Mouse (Mus musculus) limb, embryonic 14.5 days (tissue): ENCODE results near the gene Noto. TPM values are rescaled to one million over a fixed set of nuclear protein-coding genes. Genes with fewer than 3 reads are reported as not detected.

ENCODE experiments used
- ATAC-seq: fragments of 200-750 bp; cut with Nextera tagmentation; 2 replicates; pipeline ENCODE4 v1.8.0; 2017; ENCODE audit warnings: low read depth, moderate number of reproducible peaks, moderate TSS enrichment; ENCODE audit not compliant: low FRiP score
- DNase-seq: peaks from one replicate; pipeline ENCODE4 v3.0.0-alpha.2; 2015; ENCODE audit warnings: low spot score
- H3K27ac ChIP-seq: fragments of 300-500 bp; sonication (generic); replicated peaks from 2 replicates; pipeline ENCODE4 v1.5.1; 2014; ENCODE audit warnings: low read depth, mild to moderate bottlenecking, low read length, moderate library complexity, mixed read lengths
- H3K27me3 ChIP-seq: fragments of 300-500 bp; sonication (generic); 2 replicates; pipeline ENCODE4 v1.6.1; 2014; ENCODE audit warnings: low read length, mixed read lengths; ENCODE audit not compliant: control insufficient read depth, insufficient read depth
- H3K36me3 ChIP-seq: fragments of 300-500 bp; sonication (generic); 2 replicates; pipeline ENCODE4 v1.6.1; 2014; ENCODE audit warnings: mild to moderate bottlenecking, low read length, moderate library complexity, mixed read lengths; ENCODE audit not compliant: control insufficient read depth, insufficient read depth
- H3K4me1 ChIP-seq: fragments of 300-500 bp; sonication (generic); 2 replicates; pipeline ENCODE4 v1.6.1; 2014; ENCODE audit warnings: antibody characterized with exemption, low read length, mixed read lengths; ENCODE audit not compliant: control insufficient read depth, insufficient read depth
- H3K4me2 ChIP-seq: fragments of 300-500 bp; sonication (generic); replicated peaks from 2 replicates; pipeline ENCODE4 v1.6.1; 2014; ENCODE audit warnings: low read depth, mild to moderate bottlenecking, low read length, moderate library complexity; ENCODE audit not compliant: severe bottlenecking
- H3K4me3 ChIP-seq: fragments of 300-500 bp; sonication (generic); replicated peaks from 2 replicates; pipeline ENCODE4 v1.5.1; 2014; ENCODE audit warnings: low read length
- H3K9ac ChIP-seq: fragments of 300-500 bp; sonication (generic); 2 replicates; pipeline ENCODE4 v1.6.1; 2014; ENCODE audit warnings: mild to moderate bottlenecking, low read depth, low read length, moderate library complexity; ENCODE audit not compliant: severe bottlenecking
- H3K9me3 ChIP-seq: fragments of 300-500 bp; sonication (generic); 2 replicates; pipeline ENCODE4 v1.6.1; 2016; ENCODE audit warnings: low read length; ENCODE audit not compliant: control insufficient read depth
- POLR2A ChIP-seq: fragments of 200-500 bp; IDR thresholded peaks from 2 replicates; pipeline ENCODE4 v1.8.0; 2012; ENCODE audit warnings: inconsistent platforms, mild to moderate bottlenecking, moderate library complexity, borderline replicate concordance; ENCODE audit not compliant: insufficient read depth, insufficient read length; ENCODE audit errors: extremely low read depth
- WGBS: fragments of 180-500 bp; shearing (Covaris S2); extraction: QIAGEN DNeasy Blood & Tissue Kit; methylation state at CpG from one replicate; pipeline ENCODE4 v1.1.7; 2014; 5-methylcytosine and 5-hydroxymethylcytosine counted together
- polyA plus RNA-seq, 2 experiments: library from polyadenylated mRNA; depleted of rRNA in 1 of 2; stranded (reverse) in 1 of 2; unstranded in 1 of 2; fragments of >200 nt; fragmentation: Nextera tagmentation in 1 of 2; extraction: Ambion mirVana in 1 of 2; gene quantifications; 2 replicates each; pipeline versions ENCODE4 v1.2.1 to v1.2.3; 2012 to 2014

The Noto gene
- polyA plus RNA-seq, 2 experiments = not detected

GRCm38 (mm10) chr6:85388608-85389007 lies 35.1 kb upstream of the Noto start:
- no peaks in the 10 kb centered on the region for H3K4me1 ChIP-seq
- no peak overlapping the region for H3K4me3 ChIP-seq
- H3K36me3 ChIP-seq = no peaks in the 10 kb centered on the region
- ATAC-seq (no peak), DNase-seq (no peak)
- no peak overlapping the region for H3K9ac ChIP-seq
- no peak overlapping the region for H3K27ac ChIP-seq
- no peaks in the 10 kb centered on the region for H3K9me3 ChIP-seq
- no peak for TF ChIP-seq POLR2A
- H3K4me2 ChIP-seq = no peak overlapping the region
- H3K27me3 ChIP-seq = 0 out of 2 replicates have a peak, but pooled peaks cover 4% of the 10 kb centered on the region
- WGBS = 84% methylated on average over 5 of the region's 5 CpGs

GRCm38 (mm10) chr6:85391803-85392202 lies 31.9 kb upstream of the Noto start:
- H3K9me3 ChIP-seq = no peaks in the 10 kb centered on the region
- ATAC-seq (no peak), DNase-seq (peak; percentile 69)
- 19% methylated on average over 6 of the region's 7 CpGs for WGBS
- no peak overlapping the region for H3K9ac ChIP-seq
- no peaks in the 10 kb centered on the region for H3K27me3 ChIP-seq
- H3K36me3 ChIP-seq = no peaks in the 10 kb centered on the region
- no peak overlapping the region for H3K4me2 ChIP-seq
- no peaks in the 10 kb centered on the region for H3K4me1 ChIP-seq
- no peak overlapping the region for H3K27ac ChIP-seq
- no peak for TF ChIP-seq POLR2A
- no peak overlapping the region for H3K4me3 ChIP-seq

DNA sequence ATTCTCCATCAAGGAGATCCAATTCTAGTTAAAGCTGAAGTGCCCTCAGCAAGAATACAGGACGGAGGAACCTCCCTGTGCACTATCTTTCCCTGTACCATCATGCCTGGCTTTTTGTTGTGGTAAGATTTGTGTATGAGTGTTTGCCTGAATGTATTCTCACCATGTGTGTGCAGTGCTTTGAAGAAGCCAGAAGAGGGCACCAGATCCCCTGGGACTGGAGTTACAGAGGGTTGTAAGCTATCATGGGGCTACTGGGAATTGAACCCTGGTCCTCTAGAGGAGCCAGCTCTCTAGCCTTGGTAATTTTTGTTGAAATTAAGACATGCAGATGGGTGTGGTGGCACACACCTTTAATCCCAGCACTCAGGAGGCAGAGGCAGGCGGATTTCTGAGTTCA lies 28.3 kb upstream of the Noto start:
- Histone ChIP-seq H3K27me3 (no peaks in the 10 kb centered on the region), H3K27ac (no peak overlapping the region), H3K36me3 (no peaks in the 10 kb centered on the region), H3K4me2 (no peak overlapping the region), H3K9ac (no peak overlapping the region), H3K9me3 (no peaks in the 10 kb centered on the region), H3K4me3 (no peak overlapping the region), H3K4me1 (no peaks in the 10 kb centered on the region)
- DNase-seq (no peak), ATAC-seq (no peak)
- 83% methylated on average over 2 of the region's 2 CpGs for WGBS
- no peak for TF ChIP-seq POLR2A

GRCm38 (mm10) chr6:85397165-85397564 lies 26.5 kb upstream of the Noto start:
- Histone ChIP-seq H3K4me1 (no peaks in the 10 kb centered on the region), H3K4me2 (no peak overlapping the region), H3K27me3 (no peaks in the 10 kb centered on the region), H3K9me3 (no peaks in the 10 kb centered on the region), H3K4me3 (no peak overlapping the region), H3K9ac (no peak overlapping the region), H3K36me3 (no peaks in the 10 kb centered on the region), H3K27ac (no peak overlapping the region)
- no peak for DNase-seq
- ATAC-seq = no peak
- 29% methylated on average over 1 of the region's 1 CpGs for WGBS
- TF ChIP-seq POLR2A = no peak

DNA sequence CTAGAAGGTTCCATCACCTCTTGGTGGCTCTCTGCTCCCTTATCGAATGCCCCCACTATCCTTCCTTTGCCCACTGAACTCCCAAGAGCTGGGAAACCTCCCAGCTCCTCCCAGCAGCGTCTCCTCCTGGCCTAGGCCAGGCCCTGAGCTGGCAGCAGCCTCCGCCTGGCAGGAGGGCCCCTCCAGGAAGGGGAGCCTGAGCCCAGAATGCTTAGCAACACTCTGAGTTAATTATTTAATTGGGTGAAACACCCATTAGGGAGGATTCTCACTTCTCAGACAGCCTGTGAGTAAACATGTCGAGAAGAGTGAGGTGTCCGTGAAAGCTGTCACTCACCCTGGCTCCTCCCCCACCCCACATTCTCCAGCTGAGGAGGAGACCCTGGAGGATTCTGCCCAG lies 24.0 kb upstream of the Noto start:
- no peaks in the 10 kb centered on the region for H3K4me1 ChIP-seq
- no peak overlapping the region for H3K4me2 ChIP-seq
- no peaks in the 10 kb centered on the region for H3K36me3 ChIP-seq
- H3K9ac ChIP-seq = no peak overlapping the region
- ATAC-seq (no peak), DNase-seq (no peak)
- H3K27me3 ChIP-seq = no peaks in the 10 kb centered on the region
- no peak overlapping the region for H3K4me3 ChIP-seq
- WGBS = 30% methylated on average over 5 of the region's 5 CpGs
- H3K27ac ChIP-seq = no peak overlapping the region
- no peaks in the 10 kb centered on the region for H3K9me3 ChIP-seq
- TF ChIP-seq POLR2A = no peak

DNA sequence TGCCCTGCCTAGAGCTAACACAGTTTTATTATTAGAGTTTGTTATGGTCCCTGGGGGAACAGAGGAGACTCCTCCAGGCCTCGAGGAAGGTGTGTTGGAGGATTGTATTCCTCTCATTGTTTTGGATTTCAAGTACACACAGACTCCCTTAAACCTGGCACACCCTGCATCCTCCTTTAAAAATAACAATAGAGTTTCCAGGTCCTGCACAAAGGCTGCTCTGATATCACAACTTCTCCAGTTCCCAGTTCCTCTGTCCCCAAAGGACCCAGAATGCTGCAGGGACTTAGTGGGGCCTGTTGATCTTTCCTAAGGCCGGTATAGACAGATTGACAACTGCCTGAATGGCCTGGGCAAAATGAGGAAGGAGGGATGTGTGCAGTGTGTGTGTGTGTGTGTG lies 21.1 kb upstream of the Noto start:
- Histone ChIP-seq H3K27me3 (no peaks in the 10 kb centered on the region), H3K27ac (no peak overlapping the region), H3K4me1 (no peaks in the 10 kb centered on the region), H3K9me3 (no peaks in the 10 kb centered on the region), H3K4me3 (no peak overlapping the region), H3K9ac (no peak overlapping the region), H3K4me2 (no peak overlapping the region), H3K36me3 (no peaks in the 10 kb centered on the region)
- no peak for TF ChIP-seq POLR2A
- WGBS = 61% methylated on average over 2 of the region's 2 CpGs
- DNase-seq (no peak), ATAC-seq (no peak)
